Mouse (Mus musculus): ENCODE measurements at regions not wholly inside any gene's neighbourhood (a gene's known extent, or its start where the extent isn't known, plus 50 kb on each side); places are given as distances from the start of the nearest gene placed in this dataset.

DNA sequence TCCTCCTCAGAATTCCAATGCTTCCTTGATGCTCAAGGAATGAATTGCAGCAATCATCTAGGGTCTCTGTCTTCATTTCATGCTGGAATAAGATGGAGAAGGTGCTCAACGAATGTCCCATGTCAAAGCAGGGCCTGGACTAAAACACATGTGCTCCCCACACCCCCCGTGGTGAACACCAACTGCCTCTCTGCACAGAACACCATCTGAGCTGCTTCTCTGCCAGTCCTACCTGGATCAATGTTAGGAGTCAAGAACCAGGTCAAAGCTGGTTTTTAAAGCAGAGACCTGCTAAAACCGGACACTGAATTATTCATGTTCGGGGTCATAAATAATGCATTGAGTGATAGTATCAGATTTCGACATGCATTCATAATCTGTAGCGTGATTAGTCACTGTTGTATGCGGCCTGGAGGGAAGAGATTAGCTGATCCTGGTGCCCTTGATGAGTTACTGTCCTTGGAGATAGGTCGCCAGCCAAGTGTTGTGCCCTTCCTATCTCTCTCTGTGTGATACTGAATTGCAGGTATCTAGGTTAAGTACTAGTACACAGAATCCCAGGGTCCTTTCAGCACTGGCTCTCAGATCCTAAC, 458.2 kb downstream of the Fut8 start:
- no peak for DNase-seq (ENCODE audit: low spot score)

DNA sequence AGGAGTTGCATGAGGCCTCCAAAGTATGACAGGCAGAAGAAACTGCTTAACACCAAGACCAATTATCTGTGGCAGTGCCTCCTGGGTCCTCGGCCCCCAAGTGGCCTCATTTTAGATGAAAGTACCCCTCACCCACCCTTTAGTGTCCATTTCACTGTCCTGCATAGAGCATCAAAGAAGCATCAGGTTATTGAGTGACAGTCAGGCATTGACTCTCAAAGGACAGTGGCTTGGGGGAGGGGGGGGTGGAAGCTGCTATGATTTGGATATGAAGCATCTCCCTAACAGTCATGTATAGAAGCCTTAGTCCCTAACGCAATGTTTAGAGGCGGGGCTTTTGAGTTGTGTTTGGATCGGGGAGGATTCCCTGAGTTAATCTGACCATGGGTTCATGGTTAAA, 458.7 kb downstream of the Fut8 start:
- H3K9ac ChIP-seq (ENCODE audit: low read length) = no peak overlapping the region
- DNase-seq (ENCODE audit: low spot score) = no peak
- no peak overlapping the region for H3K4me2 ChIP-seq (ENCODE audit: low read depth, low read length, severe bottlenecking)
- H3K9me3 ChIP-seq (ENCODE audit: control insufficient read depth, low read length) = no peaks in the 10 kb centered on the region
- H3K36me3 ChIP-seq (ENCODE audit: control insufficient read depth, insufficient read depth, low read length) = no peaks in the 10 kb centered on the region
- no peak overlapping the region for H3K27ac ChIP-seq (ENCODE audit: low read depth, low read length)
- 89% methylated on average over 4 of the region's 4 CpGs for WGBS
- no peak for ATAC-seq (replicated peaks; ENCODE audit: low FRiP score)
- H3K4me1 ChIP-seq (replicated peaks; ENCODE audit: control insufficient read depth, insufficient read depth, low read length) = no peaks in the 10 kb centered on the region
- H3K4me3 ChIP-seq (ENCODE audit: low read depth, low read length) = no peak overlapping the region
- H3K27me3 ChIP-seq (ENCODE audit: control insufficient read depth, insufficient read depth, low read length) = no peaks in the 10 kb centered on the region

More for the DNA sequence above, 458.2 kb downstream of the Fut8 start:
- Histone ChIP-seq H3K9ac (ENCODE audit: low read length) (no peak overlapping the region), H3K4me1 (replicated peaks; ENCODE audit: control insufficient read depth, insufficient read depth, low read length) (no peaks in the 10 kb centered on the region), H3K4me2 (ENCODE audit: low read depth, low read length, severe bottlenecking) (no peak overlapping the region), H3K27ac (ENCODE audit: low read depth, low read length) (no peak overlapping the region), H3K36me3 (ENCODE audit: control insufficient read depth, insufficient read depth, low read length) (no peaks in the 10 kb centered on the region), H3K27me3 (ENCODE audit: control insufficient read depth, insufficient read depth, low read length) (no peaks in the 10 kb centered on the region), H3K4me3 (ENCODE audit: low read depth, low read length) (no peak overlapping the region), H3K9me3 (ENCODE audit: control insufficient read depth, low read length) (no peaks in the 10 kb centered on the region)
- WGBS = 80% methylated on average over 8 of the region's 8 CpGs
- no peak for ATAC-seq (replicated peaks; ENCODE audit: low FRiP score)

DNA sequence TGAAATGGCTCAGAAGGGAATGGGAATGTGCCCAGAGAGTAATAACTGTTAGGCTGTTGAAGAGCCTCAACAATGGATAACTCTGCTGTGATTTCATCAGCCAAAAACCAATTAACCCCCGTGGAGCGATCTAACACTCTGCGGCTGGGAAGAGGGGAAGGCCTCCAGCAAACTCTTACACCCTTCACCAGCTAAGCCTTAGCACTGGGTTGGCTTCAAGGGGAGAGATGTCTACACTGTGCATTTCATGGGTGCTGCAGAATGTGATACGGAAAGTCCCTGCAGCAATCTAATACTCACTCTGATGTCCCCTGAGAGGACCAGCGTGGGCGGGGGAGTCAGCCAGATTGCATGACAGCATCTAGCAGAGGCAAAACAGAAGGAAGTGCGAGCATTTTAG, 460.2 kb downstream of the Fut8 start:
- no peak overlapping the region for H3K4me2 ChIP-seq (ENCODE audit: low read depth, low read length, severe bottlenecking)
- no peak overlapping the region for H3K4me3 ChIP-seq (ENCODE audit: low read depth, low read length)
- no peaks in the 10 kb centered on the region for H3K4me1 ChIP-seq (replicated peaks; ENCODE audit: control insufficient read depth, insufficient read depth, low read length)
- H3K27ac ChIP-seq (ENCODE audit: low read depth, low read length) = no peak overlapping the region
- no peak for DNase-seq (ENCODE audit: low spot score)
- no peak overlapping the region for H3K9ac ChIP-seq (ENCODE audit: low read length)
- ATAC-seq (replicated peaks; ENCODE audit: low FRiP score) = no peak
- no peaks in the 10 kb centered on the region for H3K27me3 ChIP-seq (ENCODE audit: control insufficient read depth, insufficient read depth, low read length)
- no peaks in the 10 kb centered on the region for H3K36me3 ChIP-seq (ENCODE audit: control insufficient read depth, insufficient read depth, low read length)
- 68% methylated on average over 7 of the region's 7 CpGs for WGBS
- H3K9me3 ChIP-seq (ENCODE audit: control insufficient read depth, low read length) = no peaks in the 10 kb centered on the region

DNA sequence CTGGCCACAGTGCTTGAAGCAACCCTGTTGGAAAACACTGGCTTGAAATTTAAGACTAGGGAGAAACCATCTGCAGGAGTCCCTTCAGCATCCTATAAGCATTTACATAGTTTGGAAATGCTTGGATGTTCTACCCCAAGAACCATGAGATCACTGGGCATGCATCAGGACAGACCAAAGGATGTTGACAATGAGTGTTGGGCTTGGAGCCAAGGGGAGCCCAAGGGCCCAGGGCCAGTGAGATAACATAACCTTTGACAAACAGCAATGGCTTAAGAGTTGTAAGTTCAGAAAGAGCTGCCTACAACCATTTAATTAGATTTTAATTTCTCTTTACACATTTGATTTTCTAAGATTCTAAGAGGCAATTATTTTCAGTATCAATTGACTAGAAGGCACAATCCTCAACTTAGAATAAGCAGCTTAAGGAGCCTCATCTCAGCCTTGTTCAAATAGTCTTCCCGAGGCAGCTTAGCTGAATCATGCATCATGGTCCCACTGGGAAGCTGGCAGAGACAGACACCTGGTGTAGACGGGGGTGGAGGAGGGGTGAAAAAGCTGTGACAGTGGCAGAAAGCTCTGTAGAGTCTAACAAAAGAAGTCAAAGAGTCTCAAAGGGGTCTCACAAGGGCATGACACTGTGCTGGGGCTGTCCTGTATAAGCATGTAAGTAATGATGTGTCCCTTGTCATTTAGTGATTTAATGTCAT, 462.1 kb downstream of the Fut8 start:
- Histone ChIP-seq H3K27me3 (ENCODE audit: control insufficient read depth, insufficient read depth, low read length) (no peaks in the 10 kb centered on the region), H3K27ac (ENCODE audit: low read depth, low read length) (no peak overlapping the region), H3K9ac (ENCODE audit: low read length) (no peak overlapping the region), H3K4me3 (ENCODE audit: low read depth, low read length) (no peak overlapping the region), H3K9me3 (ENCODE audit: control insufficient read depth, low read length) (no peaks in the 10 kb centered on the region), H3K4me1 (replicated peaks; ENCODE audit: control insufficient read depth, insufficient read depth, low read length) (no peaks in the 10 kb centered on the region), H3K36me3 (ENCODE audit: control insufficient read depth, insufficient read depth, low read length) (no peaks in the 10 kb centered on the region), H3K4me2 (ENCODE audit: low read depth, low read length, severe bottlenecking) (no peak overlapping the region)
- 28% methylated on average over 2 of the region's 2 CpGs for WGBS
- DNase-seq (ENCODE audit: low spot score) = no peak
- no peak for ATAC-seq (replicated peaks; ENCODE audit: low FRiP score)

DNA sequence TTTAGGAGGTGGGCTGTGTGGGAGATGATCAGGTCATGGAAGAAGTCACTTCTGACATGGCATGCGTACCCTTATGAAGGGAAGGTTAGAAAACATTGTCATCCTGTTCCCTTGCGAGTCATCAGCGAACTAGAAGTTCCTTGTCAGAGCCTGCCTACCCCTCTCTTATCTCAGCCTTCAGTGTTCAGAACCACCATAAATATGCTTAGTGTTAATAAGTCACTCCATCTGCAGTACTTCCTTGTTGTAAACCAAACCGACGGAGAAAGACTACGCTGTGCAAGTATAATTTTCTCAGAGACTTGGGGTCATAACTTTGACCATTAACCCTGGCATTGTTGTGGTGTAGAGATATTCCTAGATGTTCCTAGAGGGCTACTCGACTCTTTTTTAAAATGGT, 477.6 kb downstream of the Fut8 start:
- Histone ChIP-seq H3K27ac (ENCODE audit: low read depth, low read length) (no peak overlapping the region; the same call in 1 of the 2 replicates), H3K4me1 (replicated peaks; ENCODE audit: control insufficient read depth, insufficient read depth, low read length) (0 out of 2 replicates have a peak, but pooled peaks cover 5% of the 10 kb centered on the region), H3K9ac (ENCODE audit: low read length) (no peak overlapping the region), H3K27me3 (ENCODE audit: control insufficient read depth, insufficient read depth, low read length) (no peaks in the 10 kb centered on the region), H3K9me3 (ENCODE audit: control insufficient read depth, low read length) (no peaks in the 10 kb centered on the region), H3K4me3 (ENCODE audit: low read depth, low read length) (no peak overlapping the region), H3K4me2 (ENCODE audit: low read depth, low read length, severe bottlenecking) (no peak overlapping the region), H3K36me3 (ENCODE audit: control insufficient read depth, insufficient read depth, low read length) (no peaks in the 10 kb centered on the region)
- DNase-seq (ENCODE audit: low spot score) = no peak
- no peak for ATAC-seq (replicated peaks; ENCODE audit: low FRiP score)
- 75% methylated on average over 7 of the region's 7 CpGs for WGBS

DNA sequence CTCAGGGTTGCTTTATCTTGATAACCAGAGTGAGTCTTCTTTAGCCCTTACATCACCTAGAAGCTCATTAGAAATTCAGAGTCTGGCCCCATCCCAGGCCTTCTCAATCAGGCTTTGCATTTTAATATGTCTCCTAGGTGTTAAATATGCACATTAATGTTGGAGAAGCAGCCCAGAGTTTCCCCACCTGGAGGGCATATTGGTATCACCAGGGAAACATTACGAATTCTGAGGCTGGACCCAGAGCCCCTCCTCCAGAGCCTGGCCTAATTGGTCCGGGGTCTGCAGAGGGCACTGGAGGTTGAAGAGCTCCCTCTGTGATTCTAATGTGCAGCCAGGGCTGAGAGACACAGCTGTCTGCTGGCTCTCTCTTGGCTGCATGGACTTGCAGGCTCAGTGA, 478.1 kb downstream of the Fut8 start:
- no peak overlapping the region for H3K4me2 ChIP-seq (ENCODE audit: low read depth, low read length, severe bottlenecking)
- ATAC-seq (replicated peaks; ENCODE audit: low FRiP score) (peak; percentile 90), DNase-seq (ENCODE audit: low spot score) (peak; percentile 75)
- 2% methylated on average over 2 of the region's 2 CpGs for WGBS
- no peaks in the 10 kb centered on the region for H3K27me3 ChIP-seq (ENCODE audit: control insufficient read depth, insufficient read depth, low read length)
- H3K9me3 ChIP-seq (ENCODE audit: control insufficient read depth, low read length) = no peaks in the 10 kb centered on the region
- H3K27ac ChIP-seq (ENCODE audit: low read depth, low read length) = no peak overlapping the region
- no peak overlapping the region for H3K9ac ChIP-seq (ENCODE audit: low read length)
- H3K36me3 ChIP-seq (ENCODE audit: control insufficient read depth, insufficient read depth, low read length) = no peaks in the 10 kb centered on the region
- H3K4me3 ChIP-seq (ENCODE audit: low read depth, low read length) = no peak overlapping the region
- H3K4me1 ChIP-seq (replicated peaks; ENCODE audit: control insufficient read depth, insufficient read depth, low read length) = 0 out of 2 replicates have a peak, but pooled peaks cover 5% of the 10 kb centered on the region

DNA sequence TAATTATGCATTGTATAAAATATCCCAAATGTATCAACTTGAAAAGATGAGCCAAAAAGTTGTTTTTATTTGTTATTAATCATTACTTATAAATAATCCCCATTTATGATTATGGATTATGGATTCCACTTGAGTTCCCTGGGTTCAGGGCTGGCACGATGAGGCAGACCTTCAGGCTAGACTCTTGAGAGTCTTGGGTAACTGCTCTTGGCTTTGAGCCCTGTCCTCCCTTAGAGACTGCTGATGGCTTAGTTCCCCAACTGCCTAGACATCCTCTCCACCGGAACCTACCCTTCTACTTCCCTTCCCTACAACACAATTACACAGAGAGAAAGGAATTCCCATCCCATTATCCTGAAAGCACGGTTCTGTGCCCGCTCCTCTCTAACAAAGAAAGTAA, 466.3 kb upstream of the Gm6657 start:
- WGBS = 41% methylated on average over 4 of the region's 4 CpGs
- Histone ChIP-seq H3K9me3 (ENCODE audit: control insufficient read depth, low read length) (no peaks in the 10 kb centered on the region), H3K4me3 (ENCODE audit: low read depth, low read length) (no peak overlapping the region), H3K27me3 (ENCODE audit: control insufficient read depth, insufficient read depth, low read length) (no peaks in the 10 kb centered on the region), H3K36me3 (ENCODE audit: control insufficient read depth, insufficient read depth, low read length) (no peaks in the 10 kb centered on the region), H3K4me1 (replicated peaks; ENCODE audit: control insufficient read depth, insufficient read depth, low read length) (no peaks in the 10 kb centered on the region), H3K4me2 (ENCODE audit: low read depth, low read length, severe bottlenecking) (no peak overlapping the region), H3K9ac (ENCODE audit: low read length) (no peak overlapping the region), H3K27ac (ENCODE audit: low read depth, low read length) (no peak overlapping the region)
- ATAC-seq (replicated peaks; ENCODE audit: low FRiP score) (no peak), DNase-seq (ENCODE audit: low spot score) (no peak)

DNA sequence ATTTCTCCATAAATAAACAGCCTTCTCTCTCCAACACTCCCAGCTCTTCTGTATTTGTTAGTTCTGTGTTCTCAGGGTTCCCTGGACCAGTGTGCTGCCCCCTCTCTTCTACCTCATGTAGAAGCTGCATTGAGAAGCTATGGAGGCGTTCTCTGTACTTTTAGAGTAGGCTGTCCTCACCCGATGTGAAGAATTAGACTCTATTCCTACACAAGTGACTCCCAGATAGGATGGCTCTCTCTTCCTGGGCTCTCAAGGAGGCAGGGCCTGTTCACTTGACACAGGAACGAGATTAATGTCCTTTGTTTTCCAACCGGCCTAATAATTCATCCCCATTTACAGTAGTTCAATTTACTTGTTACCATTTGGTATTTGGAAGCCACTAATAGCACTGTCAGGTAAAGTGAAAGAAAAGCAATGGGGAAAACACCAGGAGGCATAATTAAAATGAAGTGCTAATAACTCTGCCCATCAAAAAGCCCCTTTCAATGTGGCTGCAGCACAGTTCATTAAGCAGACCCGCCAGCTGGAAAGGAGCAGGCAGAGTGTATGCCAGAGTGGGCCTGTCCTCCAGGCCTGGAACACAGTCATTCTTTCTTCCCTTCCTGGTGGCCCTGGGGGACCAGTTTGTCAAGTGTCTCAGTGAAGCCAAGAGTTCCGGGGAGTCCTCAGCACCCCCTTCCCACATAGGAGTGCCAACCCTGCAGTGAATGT, 454.8 kb upstream of the Gm6657 start:
- Histone ChIP-seq H3K4me1 (replicated peaks; ENCODE audit: control insufficient read depth, insufficient read depth, low read length) (no peaks in the 10 kb centered on the region), H3K9ac (ENCODE audit: low read length) (no peak overlapping the region), H3K27ac (ENCODE audit: low read depth, low read length) (peak overlapping the region; percentile 9; the same call in 1 of the 2 replicates), H3K27me3 (ENCODE audit: control insufficient read depth, insufficient read depth, low read length) (peaks cover 4% of the 10 kb centered on the region; the same call in 1 of the 2 replicates), H3K4me2 (ENCODE audit: low read depth, low read length, severe bottlenecking) (no peak overlapping the region), H3K9me3 (ENCODE audit: control insufficient read depth, low read length) (no peaks in the 10 kb centered on the region), H3K36me3 (ENCODE audit: control insufficient read depth, insufficient read depth, low read length) (no peaks in the 10 kb centered on the region), H3K4me3 (ENCODE audit: low read depth, low read length) (no peak overlapping the region)
- ATAC-seq (replicated peaks; ENCODE audit: low FRiP score) (0 out of 2 replicates have a peak, but pooled peaks have one; percentile 73), DNase-seq (ENCODE audit: low spot score) (peak; percentile 56)
- WGBS = 42% methylated on average over 6 of the region's 6 CpGs

All from forebrain, embryonic 11.5 days (tissue).